Mouse (Mus musculus): Measurements from ENCODE around the gene B4galt5. TPM values are rescaled to one million over a fixed set of nuclear protein-coding genes. Genes with fewer than 3 reads are reported as not detected.
"Not testable (repeated sequence)": the region's sequence is repeated elsewhere in the genome, so short reads cannot be mapped to it uniquely, and the experiment has no call there.

The B4galt5 gene
- polyA plus RNA-seq (2012; rRNA removed), result 37.5 and 66.7 TPM in 2 replicates

DNA sequence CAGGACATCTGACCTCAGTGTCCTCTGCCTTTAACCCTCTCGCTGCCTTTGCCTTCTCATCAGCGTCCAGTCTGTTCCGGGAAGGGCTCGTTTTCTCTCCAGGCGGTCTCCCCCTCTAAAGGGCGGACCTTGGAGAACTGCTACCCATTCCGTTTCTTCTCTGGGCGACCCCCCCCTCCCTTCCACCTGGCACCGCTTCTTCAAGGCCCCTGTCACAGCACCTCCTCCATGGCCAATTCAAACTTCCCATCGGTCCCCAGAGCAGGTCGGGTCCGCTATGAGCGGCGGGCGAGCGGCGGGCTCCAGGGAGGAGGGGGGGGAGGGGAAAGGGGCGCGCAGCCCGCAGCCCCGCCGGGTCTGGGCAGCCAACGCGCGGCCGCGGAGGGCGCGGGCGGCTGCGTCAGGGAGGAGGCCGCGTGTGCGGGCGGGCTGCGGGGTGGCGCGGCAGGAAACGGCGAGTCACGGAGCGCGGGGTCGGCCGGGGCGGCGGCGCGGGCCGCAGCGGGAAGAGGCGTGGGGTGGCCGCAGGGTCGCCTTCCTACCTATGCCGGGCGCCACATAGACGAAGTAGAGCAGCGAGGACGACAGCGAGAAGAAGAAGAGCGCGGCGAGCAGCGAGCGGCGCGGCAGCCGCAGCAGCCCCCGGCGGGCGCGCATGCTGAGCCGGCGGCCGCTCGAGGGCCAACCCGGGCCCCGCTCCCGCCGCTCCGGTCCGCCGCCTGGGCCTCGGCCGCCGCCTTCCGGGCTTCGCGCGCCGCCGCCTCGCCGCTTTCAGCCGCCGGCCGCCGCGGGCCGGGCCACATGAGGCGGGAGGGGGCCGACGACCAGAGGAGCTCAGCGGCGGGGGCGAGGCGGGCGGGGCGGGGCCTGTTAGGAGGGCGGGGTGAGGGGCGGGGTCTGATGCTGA, at the start of gene B4galt5:
Gene B4galt5 (minus strand): TSS at position 808 of the 907 bp plus-strand sequence.
- WGBS, result 3% methylated on average over 98 of the region's 111 CpGs
- DNase-seq (ENCODE audit: low read depth, low spot score), result no peak

DNA sequence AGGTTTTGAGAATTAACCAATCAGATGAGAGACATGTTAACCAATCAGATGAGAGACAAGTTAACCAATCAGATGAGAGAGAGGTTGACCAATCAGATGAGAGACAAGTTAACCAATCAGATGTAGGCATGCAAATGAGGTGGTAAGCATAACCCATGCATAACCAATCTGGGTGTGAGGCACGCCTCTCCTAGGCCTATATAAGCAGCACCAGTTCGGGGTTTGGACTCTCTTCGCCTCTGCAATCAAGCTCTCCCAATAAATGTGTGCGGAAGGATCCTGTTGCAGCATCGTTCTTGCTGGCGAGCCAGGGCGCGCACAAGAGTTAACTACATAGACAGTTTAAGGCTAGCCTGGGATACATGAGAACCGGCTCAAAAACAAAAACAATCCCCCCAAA, 47.4 kb upstream of the B4galt5 start:
- WGBS, result 97% methylated on average over 9 of the region's 9 CpGs
- DNase-seq (ENCODE audit: low read depth, low spot score), result not testable (repeated sequence)

DNA sequence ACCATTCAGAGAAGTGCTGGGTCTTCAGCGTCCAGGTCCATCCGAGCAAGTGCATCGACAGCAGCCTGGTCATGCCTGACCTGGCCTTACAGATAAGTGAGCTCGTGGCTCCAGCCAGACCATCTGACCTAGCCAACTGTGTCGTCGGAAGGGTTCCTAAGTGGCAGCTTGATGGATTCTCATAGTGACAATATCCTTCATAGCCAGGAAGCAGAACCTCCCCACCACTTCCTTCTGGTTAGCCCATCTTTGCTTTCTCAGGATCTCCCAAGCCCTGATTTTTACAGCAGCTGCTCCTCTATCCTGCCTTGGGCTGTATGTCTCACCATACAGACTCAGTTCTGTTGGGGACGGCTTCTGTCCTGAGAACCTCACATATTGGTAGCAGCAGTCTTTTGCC, 45.4 kb upstream of the B4galt5 start:
- no peak for DNase-seq (ENCODE audit: low read depth, low spot score)
- WGBS, result 79% methylated on average over 7 of the region's 7 CpGs

DNA sequence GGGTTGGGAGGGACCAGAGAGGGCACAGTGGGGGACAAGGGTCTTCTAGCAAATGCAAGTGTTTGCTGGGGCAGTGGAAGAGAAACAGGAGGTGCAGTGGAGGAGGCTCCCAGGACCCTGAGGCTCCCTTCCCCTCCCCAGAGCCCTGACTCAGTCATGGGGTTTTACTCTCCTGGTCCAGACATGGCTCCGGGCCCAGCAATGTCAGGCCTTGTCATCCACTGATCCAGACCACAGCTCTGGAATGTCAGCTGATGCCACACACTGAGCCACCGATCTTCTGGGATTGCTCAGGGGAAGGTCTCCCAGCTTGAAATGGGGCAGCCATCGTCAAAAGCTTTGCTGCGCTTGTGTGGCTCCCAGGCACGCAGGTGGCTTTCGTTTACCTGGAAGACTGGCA, 38.0 kb upstream of the B4galt5 start:
- WGBS, result 76% methylated on average over 6 of the region's 6 CpGs
- no peak for DNase-seq (ENCODE audit: low read depth, low spot score)

DNA sequence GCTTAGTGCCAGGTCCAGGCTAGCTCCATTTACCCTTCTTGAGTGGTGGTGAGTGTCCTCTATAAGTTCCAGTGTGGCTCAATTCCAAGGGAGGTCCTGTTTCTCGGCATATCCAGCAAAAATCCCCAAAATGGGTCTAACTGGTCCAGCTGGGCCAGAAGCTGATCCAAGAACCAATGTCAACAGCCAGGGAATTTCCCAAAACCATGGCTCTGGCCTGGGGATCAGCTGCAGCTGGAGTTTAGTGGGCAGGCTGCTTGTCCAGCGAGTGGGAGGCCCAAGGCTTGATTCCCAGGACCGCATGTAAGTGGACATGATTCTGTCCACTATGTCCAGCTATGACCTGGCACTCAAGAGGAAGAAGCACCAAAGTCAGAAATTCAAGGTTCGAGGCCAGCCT, 37.5 kb upstream of the B4galt5 start:
- no peak for DNase-seq (ENCODE audit: low read depth, low spot score)
- 76% methylated on average over 4 of the region's 4 CpGs for WGBS

DNA sequence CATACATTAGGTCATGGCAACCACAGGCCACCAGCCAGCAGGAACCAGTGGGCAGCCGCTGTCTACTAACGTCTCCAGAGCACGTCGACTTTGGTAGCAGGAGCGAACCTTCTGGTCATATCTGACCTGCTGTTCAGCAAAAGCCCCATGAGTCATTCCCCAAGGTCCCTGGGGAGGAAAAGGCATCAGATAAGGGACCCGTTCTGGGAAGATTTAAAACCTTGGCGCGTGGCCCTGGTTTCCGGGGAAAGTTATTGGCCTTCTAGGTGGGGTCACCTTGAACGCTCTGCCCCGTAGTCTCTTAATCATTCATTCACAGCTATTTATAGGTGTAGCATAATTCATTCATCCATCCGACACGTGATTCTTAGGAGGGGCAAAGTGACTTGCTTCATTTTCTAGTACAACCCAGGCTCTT, 34.7 kb upstream of the B4galt5 start:
- peak; percentile 77 for DNase-seq (ENCODE audit: low read depth, low spot score)
- 24% methylated on average over 13 of the region's 13 CpGs for WGBS

DNA sequence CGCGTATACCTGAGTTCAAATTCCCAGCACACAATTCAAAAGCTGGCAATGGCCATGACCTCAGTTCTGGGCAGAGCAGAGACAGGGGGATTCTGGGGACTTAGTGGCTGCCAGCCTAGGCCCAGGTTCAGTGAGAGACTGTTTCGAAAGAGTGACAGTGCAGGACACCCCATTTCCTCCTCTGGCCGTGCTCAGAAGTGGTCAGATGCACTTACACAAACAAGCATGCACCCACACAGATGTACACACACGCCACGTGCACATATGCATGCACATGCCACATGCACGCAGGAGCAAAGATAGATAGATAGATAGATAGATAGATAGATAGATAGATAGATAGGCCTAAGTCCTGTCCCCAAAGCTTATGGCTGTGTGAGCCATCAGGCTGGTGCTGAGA, 33.4 kb upstream of the B4galt5 start:
- 92% methylated on average over 7 of the region's 7 CpGs for WGBS

DNA sequence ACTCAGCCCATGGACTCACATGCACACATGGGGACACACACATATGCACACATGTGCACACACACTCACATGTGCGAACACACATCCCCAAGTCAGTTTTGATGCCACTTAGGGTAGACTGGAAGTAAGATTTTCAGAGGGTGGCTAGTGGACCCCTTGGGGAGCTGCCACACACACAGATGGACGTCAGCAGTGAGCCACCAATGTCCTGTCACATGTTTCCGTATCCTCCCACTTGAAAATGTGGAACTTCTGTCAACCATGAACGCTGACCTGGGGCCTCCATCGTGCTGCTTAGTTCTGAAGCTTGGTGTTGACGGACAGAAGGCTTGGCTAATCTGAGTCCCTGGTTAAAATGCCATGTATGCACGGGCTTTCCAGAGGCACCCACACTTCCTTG, 32.6 kb upstream of the B4galt5 start:
- no peak for DNase-seq (ENCODE audit: low read depth, low spot score)
- 78% methylated on average over 7 of the region's 7 CpGs for WGBS

More for the DNA sequence above, 33.4 kb upstream of the B4galt5 start:
- no peak for DNase-seq (ENCODE audit: low read depth, low spot score)

DNA sequence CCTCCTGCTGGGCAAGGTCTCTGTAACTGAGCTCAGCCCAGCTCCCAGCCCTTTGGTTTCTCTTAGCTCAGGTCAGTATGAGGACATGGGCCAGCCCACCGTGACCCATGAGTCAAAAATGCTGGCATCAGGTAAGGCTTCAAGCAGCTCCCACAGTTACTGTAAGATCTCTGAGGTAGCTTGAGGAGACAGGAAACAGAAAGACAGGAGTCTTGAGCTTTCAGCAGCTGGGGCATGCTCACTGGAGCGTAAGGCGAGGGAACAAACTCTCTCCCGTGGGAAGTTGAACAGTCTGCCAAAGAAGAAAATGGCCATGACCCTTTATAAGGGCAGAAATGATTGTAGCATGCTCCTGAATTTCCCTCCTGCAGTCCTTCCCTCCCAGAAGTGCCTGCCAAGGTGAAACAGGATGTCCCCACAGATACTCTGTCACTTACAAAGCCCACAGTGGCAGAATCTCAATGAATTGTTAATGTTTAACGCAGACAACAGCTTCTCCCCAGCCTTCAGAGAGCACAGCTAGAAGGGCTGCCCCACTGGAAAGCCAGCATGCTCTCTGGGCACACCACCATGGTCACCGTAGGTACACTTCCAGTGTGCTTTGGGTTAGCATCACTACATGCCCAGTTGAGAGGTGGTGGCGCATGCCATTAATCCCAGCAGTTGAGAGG, 31.8 kb upstream of the B4galt5 start:
- no peak for DNase-seq (ENCODE audit: low read depth, low spot score)
- 30% methylated on average over 7 of the region's 7 CpGs for WGBS

DNA sequence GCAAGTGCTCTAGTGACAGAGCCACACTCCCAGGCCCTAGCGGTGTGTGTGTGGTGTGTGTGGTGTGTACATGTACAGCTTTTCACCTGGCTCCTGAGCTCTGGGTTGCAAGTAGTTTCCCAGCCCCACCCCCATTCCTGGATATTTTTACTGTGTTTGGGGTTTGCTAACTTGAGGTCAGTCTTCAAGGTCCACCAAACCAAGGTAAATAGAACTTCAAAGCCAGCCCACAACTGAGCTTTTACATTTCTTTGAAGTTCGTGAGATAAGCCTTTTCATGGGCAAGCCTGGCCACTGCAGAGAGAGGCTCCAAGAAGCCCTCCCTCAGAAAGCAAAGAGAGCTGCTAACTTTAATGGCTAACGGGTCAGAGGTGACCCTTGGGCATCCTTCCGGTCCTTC, 30.0 kb upstream of the B4galt5 start:
- WGBS, result 49% methylated on average over 4 of the region's 4 CpGs
- DNase-seq (ENCODE audit: low read depth, low spot score), result no peak

DNA sequence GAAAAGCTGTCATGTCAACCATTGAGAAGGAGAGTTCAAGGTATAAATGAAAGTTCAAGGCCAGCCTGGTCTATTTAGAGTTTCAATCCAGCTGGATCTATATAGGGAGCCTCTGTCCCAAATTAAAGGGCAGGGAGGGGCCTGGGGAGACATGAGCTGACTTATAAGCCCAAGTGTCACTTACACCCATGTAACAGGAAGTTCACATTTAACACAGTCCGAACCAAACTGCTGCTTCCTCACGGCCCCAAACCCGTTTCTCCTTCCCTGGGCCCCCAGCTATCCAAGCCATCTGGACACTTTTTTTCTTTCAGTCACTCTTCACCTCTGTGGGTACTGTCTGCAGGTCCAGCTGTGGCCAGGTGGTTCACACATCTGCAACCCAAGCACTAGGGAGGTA, 28.7 kb upstream of the B4galt5 start:
- no peak for DNase-seq (ENCODE audit: low read depth, low spot score)
- 51% methylated on average over 3 of the region's 3 CpGs for WGBS

DNA sequence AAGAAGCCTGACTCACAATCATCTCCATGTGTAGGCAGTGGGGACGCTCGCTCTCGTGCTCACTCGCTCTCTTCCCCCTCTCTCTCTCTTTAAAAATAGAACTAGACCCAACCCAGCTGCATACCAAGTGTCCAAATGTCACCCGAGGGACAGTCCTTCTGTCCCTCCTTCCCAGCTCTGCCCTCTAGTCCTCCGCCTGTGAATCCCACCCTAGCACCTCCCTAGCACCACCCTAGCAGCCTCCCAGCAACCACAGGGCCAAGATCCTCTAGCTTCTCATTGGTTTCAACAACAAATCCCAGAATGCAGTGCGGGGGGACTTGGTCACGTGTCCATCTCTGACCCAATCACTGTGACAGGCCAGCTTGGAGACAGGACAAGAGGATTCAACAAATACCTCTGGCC, 27.2 kb upstream of the B4galt5 start:
- DNase-seq (ENCODE audit: low read depth, low spot score), result no peak
- 79% methylated on average over 8 of the region's 8 CpGs for WGBS

DNA sequence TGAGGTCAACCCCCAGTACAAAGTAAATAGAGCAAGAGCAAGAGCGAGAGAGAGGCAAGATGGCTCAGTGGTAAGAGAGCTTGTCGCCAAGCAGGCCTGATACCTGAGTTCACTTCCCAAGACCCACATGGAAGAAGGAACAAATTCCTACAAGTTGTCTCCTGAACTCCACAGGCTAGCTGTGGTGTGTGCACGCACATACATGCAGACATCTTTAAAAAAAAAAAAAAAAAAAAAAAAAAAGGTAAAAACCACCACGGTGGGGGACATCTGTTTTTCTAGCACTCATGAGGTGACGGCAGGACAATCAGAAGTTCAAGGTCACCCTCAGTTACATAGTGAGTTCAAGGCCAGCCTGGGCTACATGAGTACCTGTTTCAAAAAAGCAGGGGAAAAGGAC, 26.7 kb upstream of the B4galt5 start:
- no peak for DNase-seq (ENCODE audit: low read depth, low spot score)
- WGBS, result 92% methylated on average over 5 of the region's 5 CpGs

DNA sequence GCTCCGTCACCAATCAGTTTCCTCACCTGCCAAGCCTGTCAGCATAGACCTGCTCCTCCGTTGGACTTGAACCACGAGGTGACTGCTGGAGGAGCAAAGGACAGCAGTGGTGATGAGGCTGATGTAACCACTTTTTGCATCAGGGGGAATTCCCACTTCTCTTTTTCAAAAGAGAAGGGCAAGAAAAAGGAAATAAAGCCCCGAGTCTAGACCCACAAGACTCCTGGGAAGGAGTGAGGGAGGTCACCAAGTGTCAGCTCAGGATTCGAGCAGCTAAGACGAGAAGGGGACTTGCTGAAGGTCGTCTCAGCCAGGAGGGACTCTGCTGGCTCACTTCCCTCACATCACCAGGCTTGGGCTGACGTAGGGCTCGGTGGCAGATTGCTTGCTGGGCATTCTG, 26.2 kb upstream of the B4galt5 start:
- WGBS, result 66% methylated on average over 9 of the region's 9 CpGs

DNA sequence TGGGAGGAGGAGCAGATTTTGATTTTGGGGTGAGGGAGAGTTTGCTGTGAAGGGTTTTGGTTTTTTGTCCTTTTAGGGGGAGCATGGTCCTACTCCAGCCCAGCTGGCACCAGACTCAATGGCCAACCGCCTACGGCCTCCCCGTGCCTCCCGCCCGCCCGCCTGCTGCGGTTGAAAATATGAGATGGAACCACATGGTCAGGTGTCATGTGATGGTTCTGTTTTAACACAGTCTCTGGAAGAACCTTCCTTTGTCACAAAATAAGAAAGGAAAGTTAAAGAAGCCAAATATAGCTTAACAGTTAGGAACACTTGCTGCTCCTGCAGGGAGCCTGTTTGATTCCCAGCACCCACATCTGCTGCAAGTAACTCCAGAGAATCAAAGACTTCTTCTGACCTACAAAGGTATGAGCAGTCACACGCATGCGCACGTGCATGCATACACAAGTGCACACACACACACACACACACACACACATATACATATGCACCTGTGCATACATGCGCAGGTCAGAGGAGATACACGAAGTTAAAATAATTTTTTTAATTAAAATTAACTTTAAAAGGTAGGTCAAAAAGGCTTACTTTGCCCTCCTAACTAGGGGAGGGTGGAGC, 25.3 kb upstream of the B4galt5 start:
- no peak for DNase-seq (ENCODE audit: low read depth, low spot score)
- WGBS, result 92% methylated on average over 12 of the region's 12 CpGs

More for the DNA sequence above, 26.2 kb upstream of the B4galt5 start:
- DNase-seq (ENCODE audit: low read depth, low spot score), result no peak

DNA sequence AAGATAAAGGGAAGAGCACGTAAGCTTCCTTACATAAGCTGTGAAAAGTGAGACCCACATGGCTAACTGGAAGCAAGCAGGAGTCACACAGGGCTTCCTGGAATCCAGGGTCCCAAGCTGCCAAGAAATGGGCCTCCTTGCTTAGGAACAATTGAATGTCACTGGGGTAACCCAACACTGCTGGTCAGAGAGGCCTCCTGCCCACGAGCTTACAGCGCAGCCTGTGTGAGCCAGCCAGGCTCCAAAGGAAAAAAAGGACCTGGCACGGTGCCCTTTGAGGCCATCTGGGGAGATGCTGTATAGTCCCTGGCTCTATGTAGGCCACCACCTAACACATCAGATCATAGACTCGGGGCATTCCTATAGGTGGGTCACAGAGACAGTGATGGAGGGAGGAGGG, 24.3 kb upstream of the B4galt5 start:
- 40% methylated on average over 5 of the region's 5 CpGs for WGBS
- no peak for DNase-seq (ENCODE audit: low read depth, low spot score)

DNA sequence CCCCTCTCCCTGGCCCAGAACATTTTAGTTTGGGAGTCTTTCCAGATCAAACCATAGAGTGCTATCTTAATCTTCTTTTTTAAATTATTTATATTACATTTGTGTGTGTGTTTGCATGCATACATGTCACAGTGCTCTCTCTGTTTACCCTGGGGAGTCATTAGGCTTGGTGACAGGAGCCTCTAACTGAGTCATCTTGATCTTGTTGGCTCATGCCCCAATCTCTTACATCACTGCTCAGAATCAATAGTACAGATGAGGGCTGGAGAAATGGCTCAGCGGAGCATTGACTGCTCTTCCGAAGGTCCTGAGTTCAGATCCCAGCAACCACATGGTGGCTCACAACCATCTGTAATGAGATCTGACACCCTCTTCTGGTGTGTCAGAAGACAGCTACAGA, 22.5 kb upstream of the B4galt5 start:
- WGBS, result 68% methylated on average over 2 of the region's 2 CpGs
- DNase-seq (ENCODE audit: low read depth, low spot score), result no peak

DNA sequence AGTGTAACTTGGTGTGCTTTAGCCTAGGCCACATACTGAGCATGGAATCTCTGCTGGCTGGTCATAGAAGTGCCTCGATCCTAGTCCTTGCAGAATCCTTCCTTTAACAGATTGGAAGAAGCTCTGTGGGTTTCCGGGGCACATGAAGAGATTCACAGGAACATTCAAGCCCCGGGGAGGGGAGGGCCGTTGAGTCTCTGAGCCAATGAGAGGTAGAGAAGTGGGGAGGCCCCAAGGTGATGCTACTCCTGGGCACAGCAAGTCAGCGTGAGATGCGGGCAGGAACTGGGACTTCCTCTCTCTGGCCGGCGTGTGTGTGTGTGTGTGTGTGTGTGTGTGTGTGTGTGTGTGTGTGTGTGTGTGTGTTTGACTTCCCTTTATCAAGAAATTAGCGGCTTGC, 19.3 kb upstream of the B4galt5 start:
- DNase-seq (ENCODE audit: low read depth, low spot score), result no peak

DNA sequence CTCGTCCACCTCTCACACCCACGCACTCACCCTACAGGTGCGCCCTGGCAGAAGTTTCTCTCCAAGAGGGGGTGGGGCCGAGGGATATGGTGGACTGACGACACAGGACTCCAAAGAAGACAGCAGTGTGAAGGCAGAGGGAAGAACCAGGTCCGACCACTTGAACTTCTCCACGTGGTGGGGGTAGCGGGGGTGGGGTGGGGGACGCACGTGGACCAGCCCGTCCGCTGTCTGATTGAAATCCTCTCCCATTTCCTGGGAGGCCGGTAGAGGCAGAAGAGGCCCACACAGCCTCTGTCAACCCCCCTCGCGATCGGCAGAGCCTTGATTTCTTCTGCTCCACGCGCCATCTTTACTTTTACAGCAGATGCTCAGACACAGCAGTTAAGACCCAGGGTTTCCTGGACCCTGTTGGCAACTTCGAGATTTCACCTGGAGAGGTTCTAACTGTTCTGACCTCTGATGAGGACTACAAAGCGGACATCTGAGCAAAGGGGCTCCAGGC, 18.8 kb upstream of the B4galt5 start:
- DNase-seq (ENCODE audit: low read depth, low spot score), result no peak
- 46% methylated on average over 20 of the region's 20 CpGs for WGBS

More for the DNA sequence above, 19.3 kb upstream of the B4galt5 start:
- 68% methylated on average over 9 of the region's 9 CpGs for WGBS

DNA sequence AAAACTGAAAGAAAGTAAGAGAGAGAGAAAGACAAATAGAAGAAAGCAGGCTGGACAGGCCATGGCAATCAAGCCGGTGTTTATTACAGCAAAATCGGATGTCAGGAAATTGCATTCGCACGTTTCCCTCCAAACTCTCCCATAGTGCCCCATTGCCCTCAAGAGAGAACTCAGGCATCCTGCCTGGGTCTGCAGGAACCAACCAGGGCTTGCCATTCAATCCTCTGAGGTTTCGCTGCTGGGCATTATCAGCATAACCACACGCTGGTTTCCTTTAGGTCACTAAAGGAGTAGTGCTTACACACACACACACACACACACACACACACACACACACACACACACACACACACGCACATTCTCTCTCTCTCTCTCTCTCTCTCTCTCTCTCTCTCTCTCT, 18.3 kb upstream of the B4galt5 start:
- no peak for DNase-seq (ENCODE audit: low read depth, low spot score)
- 16% methylated on average over 7 of the region's 7 CpGs for WGBS
